Mouse (Mus musculus) liver, embryonic 13.5 days (tissue): ENCODE results near the gene Fgd3. TPM values are rescaled to one million over a fixed set of nuclear protein-coding genes. Genes with fewer than 3 reads are reported as not detected.

ENCODE experiments used
- ATAC-seq: fragments of 200-750 bp; cut with Nextera tagmentation; 2 replicates; pipeline ENCODE4 v1.8.0; 2017; ENCODE audit warnings: low read depth, mild to moderate bottlenecking, moderate number of reproducible peaks, moderate library complexity
- DNase-seq: peaks from one replicate; pipeline ENCODE4 v3.0.0; 2022
- H3K27ac ChIP-seq: fragments of 300-500 bp; sonication (generic); 2 replicates; pipeline ENCODE4 v1.5.1; 2015; ENCODE audit warnings: moderate library complexity, mild to moderate bottlenecking, inconsistent platforms
- H3K27me3 ChIP-seq: fragments of 300-500 bp; sonication (generic); 2 replicates; pipeline ENCODE4 v1.6.1; 2015; ENCODE audit warnings: mild to moderate bottlenecking, inconsistent platforms
- H3K36me3 ChIP-seq: fragments of 300-500 bp; sonication (generic); 2 replicates; pipeline ENCODE4 v1.6.1; 2015; ENCODE audit warnings: mild to moderate bottlenecking, inconsistent platforms
- H3K4me1 ChIP-seq: fragments of 300-500 bp; sonication (generic); replicated peaks from 2 replicates; pipeline ENCODE4 v1.6.1; 2015; ENCODE audit warnings: inconsistent platforms
- H3K4me2 ChIP-seq: fragments of 300-500 bp; sonication (generic); 2 replicates; pipeline ENCODE4 v1.6.1; 2015; ENCODE audit warnings: inconsistent platforms, mild to moderate bottlenecking, moderate library complexity
- H3K4me3 ChIP-seq: fragments of 300-500 bp; sonication (generic); replicated peaks from 2 replicates; pipeline ENCODE4 v1.5.1; 2015; ENCODE audit warnings: mild to moderate bottlenecking, inconsistent platforms
- H3K9ac ChIP-seq: fragments of 300-500 bp; sonication (generic); 2 replicates; pipeline ENCODE4 v1.6.1; 2015; ENCODE audit warnings: mild to moderate bottlenecking, inconsistent platforms
- H3K9me3 ChIP-seq: fragments of 300-500 bp; sonication (generic); replicated peaks from 2 replicates; pipeline ENCODE4 v1.6.1; 2016; ENCODE audit warnings: inconsistent platforms
- WGBS: fragments of 180-500 bp; shearing (Covaris S2); methylation state at CpG from one replicate; pipeline ENCODE4 v1.1.7; 2015; ENCODE audit not compliant: insufficient replicate concordance; 5-methylcytosine and 5-hydroxymethylcytosine counted together
- polyA plus RNA-seq: library from polyadenylated mRNA; unstranded; fragments of >200 nt; fragmentation: Nextera tagmentation; extraction: Ambion mirVana; gene quantifications from 2 replicates; pipeline ENCODE4 v1.2.1, GENCODE M21; 2015

The Fgd3 gene
- polyA plus RNA-seq, 1 experiment from 2014 or later, result 0.37 TPM

DNA sequence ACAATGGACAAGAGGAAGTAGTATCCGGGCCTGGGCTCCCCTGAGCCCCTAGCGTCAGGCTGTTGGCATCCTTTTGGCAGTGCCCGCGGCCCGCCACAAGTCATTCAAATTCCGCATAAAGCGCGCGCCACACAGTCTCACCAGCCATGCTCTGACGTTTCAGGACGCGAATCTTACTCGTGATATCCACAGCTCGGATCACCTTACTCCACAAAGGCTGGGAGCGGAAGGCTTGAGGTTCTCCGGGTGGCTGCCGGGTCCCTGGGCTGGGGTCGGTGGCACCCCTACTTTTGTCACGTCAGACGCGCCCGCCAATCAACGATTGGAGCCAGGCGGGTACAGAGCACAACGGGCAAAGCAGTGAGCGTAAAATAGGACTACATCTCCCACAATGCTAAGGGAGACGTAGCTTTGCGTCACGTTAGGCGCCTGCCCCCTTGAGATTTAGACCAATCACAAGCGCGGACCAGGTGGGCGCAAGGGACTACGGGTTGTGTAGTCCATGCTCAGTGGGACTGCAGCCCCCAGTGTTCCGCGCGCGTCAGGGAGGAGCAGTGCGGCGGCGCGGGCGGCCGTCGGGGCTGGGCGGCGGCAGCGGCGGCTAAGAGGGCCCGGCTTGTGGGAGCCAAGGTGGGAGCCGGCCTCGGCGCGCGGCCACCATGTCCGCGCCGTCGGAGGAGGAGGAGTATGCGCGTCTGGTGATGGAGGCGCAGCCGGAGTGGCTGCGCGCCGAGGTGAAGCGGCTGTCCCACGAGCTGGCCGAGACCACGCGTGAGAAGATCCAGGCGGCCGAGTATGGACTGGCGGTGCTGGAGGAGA lies 21.1 kb upstream of the Fgd3 start, which contains the start of gene Bicd2:
Gene Bicd2 (plus strand): TSS at position 574 of the 819 bp plus-strand sequence.
- Histone ChIP-seq H3K4me3 (peak within 1 kb of the TSS; percentile 89), H3K27ac (peak within 1 kb of the TSS; percentile 75), H3K4me1 (peaks cover 64% of the 10 kb centered on the region), H3K27me3 (no peaks in the 10 kb centered on the region), H3K9ac (peak within 1 kb of the TSS; percentile 96), H3K4me2 (peak within 1 kb of the TSS; percentile 96), H3K9me3 (no peaks in the 10 kb centered on the region), H3K36me3 (no peaks in the 10 kb centered on the region; the same call in 1 of the 2 replicates)
- peak; percentile 97 for ATAC-seq
- under 1% methylated on average over 74 of the region's 74 CpGs for WGBS
- DNase-seq, result peak; percentile 96

DNA sequence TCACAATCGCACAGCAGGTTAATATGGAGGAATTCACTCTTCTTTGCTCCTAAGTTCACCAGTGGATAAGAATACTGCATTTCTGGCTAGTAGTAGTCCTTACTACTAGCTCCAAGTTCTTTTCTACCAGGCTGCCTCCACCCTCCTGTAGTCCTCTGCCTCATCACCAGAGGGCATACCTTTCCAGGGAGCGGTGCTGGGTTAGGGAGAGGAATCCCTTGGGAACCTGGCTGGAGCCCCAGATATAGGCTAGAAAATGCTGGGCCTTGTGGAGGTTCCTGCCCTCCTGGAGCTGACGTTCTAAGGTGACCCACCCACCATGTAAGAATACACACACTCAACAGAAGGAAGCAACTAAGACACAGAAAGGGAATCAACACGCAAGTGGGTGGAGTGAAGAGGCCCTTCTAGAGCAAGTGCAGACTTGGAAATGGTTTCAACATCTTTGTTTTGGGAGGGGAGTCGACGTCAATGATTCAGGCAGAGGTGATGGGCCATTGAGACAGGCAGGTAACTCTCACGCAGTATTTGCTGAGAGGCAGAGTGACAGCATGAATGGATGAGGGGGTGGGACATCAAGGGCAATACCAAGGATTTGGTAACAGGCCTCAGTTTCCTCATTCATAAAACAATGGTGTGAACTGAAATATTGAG lies 18.9 kb upstream of the Fgd3 start:
- H3K4me2 ChIP-seq, result no peak overlapping the region
- no peak overlapping the region for H3K4me3 ChIP-seq
- H3K4me1 ChIP-seq, result peaks cover 42% of the 10 kb centered on the region
- DNase-seq (no peak), ATAC-seq (no peak)
- no peak overlapping the region for H3K27ac ChIP-seq
- H3K27me3 ChIP-seq, result no peaks in the 10 kb centered on the region
- 63% methylated on average over 7 of the region's 7 CpGs for WGBS
- H3K9me3 ChIP-seq, result no peaks in the 10 kb centered on the region
- H3K9ac ChIP-seq, result no peak overlapping the region
- H3K36me3 ChIP-seq, result no peaks in the 10 kb centered on the region

DNA sequence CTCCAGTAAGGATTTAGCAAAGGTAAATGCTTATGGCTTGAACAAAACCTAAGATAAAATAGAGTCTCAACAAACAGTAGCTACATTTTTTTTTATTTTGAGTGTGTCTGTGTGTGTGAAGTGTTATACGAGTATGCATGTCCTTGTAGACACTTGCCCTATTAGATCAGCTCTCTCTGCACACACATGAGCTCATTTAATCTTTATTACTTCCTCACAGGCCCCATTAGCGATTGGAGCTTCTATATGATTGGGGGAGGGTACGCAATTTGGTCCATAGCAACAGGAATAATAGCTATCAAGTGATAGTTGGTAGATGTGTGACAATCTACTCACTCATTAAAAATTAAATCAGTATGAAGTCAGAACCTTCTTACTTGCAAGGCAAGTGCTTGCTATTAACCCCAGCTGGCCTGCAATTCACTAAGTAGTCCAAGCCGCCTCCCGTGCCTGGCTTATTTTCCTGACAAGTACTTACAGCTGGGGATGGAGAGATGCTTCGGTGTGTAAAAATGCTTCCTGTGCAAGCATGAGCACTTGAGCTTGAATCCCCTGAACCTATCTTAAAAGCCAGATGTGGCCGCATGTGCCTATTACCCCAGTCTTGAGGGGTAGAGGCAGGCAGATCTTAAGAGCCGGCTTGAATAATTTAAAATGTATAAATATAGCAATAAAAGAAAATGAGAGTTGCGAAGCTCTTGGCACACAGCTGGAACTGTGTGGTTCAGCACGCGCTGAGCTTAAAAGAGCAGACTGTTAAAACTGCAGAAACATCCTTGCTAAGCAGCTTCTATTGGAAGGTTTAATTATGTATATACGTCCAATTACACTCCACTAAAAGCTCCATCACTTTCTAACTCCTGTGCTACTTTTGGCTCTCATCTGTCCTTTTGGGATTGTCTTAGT lies 15.2 kb upstream of the Fgd3 start:
- Histone ChIP-seq H3K4me2 (no peak overlapping the region), H3K4me3 (no peak overlapping the region), H3K27ac (no peak overlapping the region), H3K9me3 (no peaks in the 10 kb centered on the region), H3K36me3 (no peaks in the 10 kb centered on the region), H3K4me1 (peaks cover 26% of the 10 kb centered on the region), H3K9ac (no peak overlapping the region), H3K27me3 (no peaks in the 10 kb centered on the region)
- 78% methylated on average over 12 of the region's 12 CpGs for WGBS
- ATAC-seq (no peak), DNase-seq (no peak)

DNA sequence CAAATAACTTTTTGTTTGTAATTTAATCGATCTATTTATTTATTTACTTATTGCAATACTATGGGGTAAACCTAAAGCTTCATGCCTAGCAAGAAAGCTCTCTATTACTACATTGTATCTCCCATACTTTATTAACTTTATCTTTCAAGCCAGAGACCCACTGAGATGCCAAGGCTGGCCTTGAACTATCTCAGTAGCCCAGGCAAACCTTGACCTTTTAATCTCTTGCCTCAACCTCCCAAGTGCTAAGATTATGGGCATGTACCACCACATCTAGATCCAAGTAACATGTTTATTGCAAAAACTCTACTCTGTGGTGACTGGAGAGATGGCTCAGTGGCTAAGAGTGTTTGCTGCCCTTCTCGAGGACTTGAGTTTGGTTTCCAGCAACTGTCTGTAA lies 13.1 kb upstream of the Fgd3 start:
- no peak for DNase-seq
- Histone ChIP-seq H3K4me2 (no peak overlapping the region), H3K9ac (no peak overlapping the region), H3K9me3 (no peaks in the 10 kb centered on the region), H3K27me3 (no peaks in the 10 kb centered on the region), H3K27ac (no peak overlapping the region), H3K36me3 (no peaks in the 10 kb centered on the region), H3K4me1 (peaks cover 13% of the 10 kb centered on the region), H3K4me3 (no peak overlapping the region)
- ATAC-seq, result peak; percentile 48
- 52% methylated on average over 2 of the region's 2 CpGs for WGBS

DNA sequence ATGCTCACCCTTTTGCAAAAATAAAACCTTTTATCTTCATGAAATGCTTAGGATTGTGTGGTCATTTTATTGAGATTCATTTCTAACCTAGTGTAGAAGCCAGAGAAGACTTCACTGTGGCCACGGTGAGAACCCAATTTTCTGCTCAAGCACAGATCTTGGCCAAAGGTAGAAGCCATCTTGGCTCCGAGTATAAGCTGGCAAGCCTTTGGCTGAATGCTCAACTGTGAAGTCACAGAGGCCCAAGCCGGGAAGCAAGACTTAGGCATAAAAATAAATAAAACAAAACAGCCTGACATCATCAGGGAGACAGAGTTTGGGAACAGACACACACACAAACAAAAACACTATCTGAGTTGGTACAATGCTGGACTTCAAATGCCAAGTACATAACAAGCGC lies 8.0 kb upstream of the Fgd3 start:
- Histone ChIP-seq H3K4me2 (no peak overlapping the region), H3K9ac (no peak overlapping the region), H3K36me3 (no peaks in the 10 kb centered on the region), H3K9me3 (no peaks in the 10 kb centered on the region), H3K4me3 (no peak overlapping the region), H3K4me1 (peaks cover 6% of the 10 kb centered on the region), H3K27me3 (no peaks in the 10 kb centered on the region), H3K27ac (no peak overlapping the region)
- no peak for ATAC-seq
- WGBS, result 68% methylated on average over 4 of the region's 4 CpGs
- no peak for DNase-seq

DNA sequence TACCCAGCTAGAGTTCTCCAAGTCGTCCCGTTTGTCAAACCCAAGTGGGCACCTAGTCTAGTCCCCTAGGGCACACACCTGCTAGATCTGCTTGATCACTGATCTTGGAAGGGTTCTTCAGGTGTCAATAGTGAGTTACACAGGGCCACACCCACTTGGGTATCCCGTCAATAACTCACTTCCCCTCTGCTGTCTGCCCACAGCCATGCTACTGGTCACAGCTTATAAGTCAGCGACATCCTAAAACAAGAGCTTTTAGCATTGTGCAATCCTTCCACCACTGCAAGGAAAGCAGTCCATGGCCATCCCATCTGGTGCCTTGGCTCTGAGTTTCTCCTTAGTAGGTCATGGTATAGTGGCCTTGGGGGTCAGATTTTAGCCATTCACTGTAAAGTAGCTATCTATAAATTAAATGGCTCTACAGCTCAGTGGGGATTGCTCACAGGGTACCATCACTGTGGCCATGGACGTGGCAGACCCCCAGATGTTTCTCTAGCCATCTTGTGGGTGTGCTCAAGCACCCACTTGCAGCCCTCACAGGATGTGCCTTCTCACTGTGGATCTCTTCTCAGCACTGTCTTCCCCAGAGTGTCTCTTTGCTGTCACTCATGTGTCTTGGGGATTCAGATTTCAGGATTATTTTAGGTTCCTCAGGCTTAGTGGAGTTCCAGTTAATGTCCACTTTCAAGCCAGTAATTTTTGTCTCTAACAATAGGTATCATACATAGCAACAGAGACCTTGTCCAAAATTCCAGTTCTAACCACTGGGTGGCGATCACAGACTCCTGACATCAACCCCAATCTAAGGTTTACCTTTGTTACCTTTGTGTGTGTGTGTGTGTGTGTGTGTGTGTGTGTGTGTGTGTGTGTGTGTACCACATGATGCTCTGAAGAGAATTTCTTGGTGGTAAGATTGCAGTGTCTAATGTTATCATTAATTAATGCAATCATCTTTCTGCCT lies 6.4 kb upstream of the Fgd3 start:
- ATAC-seq (no peak), DNase-seq (no peak)
- Histone ChIP-seq H3K27ac (no peak overlapping the region), H3K4me3 (no peak overlapping the region), H3K4me2 (no peak overlapping the region), H3K4me1 (no peaks in the 10 kb centered on the region; the same call in 1 of the 2 replicates), H3K36me3 (no peaks in the 10 kb centered on the region), H3K9ac (no peak overlapping the region), H3K27me3 (no peaks in the 10 kb centered on the region), H3K9me3 (no peaks in the 10 kb centered on the region)
- 33% methylated on average over 6 of the region's 6 CpGs for WGBS

DNA sequence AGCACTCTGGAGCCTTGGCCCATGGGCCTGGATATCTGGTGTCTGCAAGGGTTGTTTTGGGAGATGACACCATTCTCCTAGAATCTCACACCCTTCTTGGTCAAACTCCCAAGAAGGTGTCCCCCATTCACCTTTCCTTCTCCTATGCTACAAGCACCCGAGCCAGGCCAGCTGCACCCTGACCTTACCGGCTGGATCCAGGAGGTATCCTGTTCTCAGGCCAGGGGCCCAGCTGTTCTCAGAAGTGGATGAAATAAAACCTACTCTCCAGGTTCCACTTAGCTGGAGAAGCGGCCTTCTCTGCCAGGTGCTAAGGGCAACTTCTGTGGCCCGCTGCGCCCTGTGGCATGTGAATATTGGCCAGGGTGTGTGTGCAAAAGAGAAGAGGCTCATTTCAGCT lies 4.8 kb upstream of the Fgd3 start:
- H3K4me3 ChIP-seq, result no peak overlapping the region
- H3K9me3 ChIP-seq, result no peaks in the 10 kb centered on the region
- H3K36me3 ChIP-seq, result no peaks in the 10 kb centered on the region
- H3K27me3 ChIP-seq, result no peaks in the 10 kb centered on the region
- no peak overlapping the region for H3K4me2 ChIP-seq
- no peaks in the 10 kb centered on the region; the same call in 1 of the 2 replicates for H3K4me1 ChIP-seq
- DNase-seq (no peak), ATAC-seq (no peak)
- WGBS, result 83% methylated on average over 5 of the region's 5 CpGs
- H3K27ac ChIP-seq, result no peak overlapping the region
- H3K9ac ChIP-seq, result no peak overlapping the region

DNA sequence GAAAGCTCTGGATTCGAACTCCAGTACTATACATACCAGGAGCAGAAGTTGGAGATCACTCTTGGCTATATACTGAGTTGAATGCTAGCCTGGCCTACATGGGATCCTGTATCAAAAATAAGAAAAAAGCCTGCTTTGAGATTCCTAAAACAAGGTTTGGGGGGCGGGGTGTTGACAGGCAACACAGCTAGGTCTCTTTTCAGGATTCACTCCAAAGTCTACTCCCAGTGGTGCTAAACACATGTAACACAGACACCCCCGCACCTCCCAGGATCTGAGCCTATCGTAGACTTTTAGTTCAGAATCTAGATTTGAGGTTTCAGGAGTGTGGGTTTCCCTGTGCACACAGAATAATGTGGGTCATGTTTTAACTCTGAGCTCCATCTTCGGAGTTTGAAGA lies 2.6 kb upstream of the Fgd3 start:
- ATAC-seq (no peak), DNase-seq (no peak)
- H3K9ac ChIP-seq, result no peak overlapping the region
- no peak overlapping the region for H3K4me3 ChIP-seq
- H3K36me3 ChIP-seq, result no peaks in the 10 kb centered on the region
- H3K4me2 ChIP-seq, result no peak overlapping the region
- WGBS, result 55% methylated on average over 5 of the region's 5 CpGs
- no peak overlapping the region for H3K27ac ChIP-seq
- no peaks in the 10 kb centered on the region for H3K27me3 ChIP-seq
- no peaks in the 10 kb centered on the region for H3K9me3 ChIP-seq
- H3K4me1 ChIP-seq, result no peaks in the 10 kb centered on the region; the same call in 1 of the 2 replicates

DNA sequence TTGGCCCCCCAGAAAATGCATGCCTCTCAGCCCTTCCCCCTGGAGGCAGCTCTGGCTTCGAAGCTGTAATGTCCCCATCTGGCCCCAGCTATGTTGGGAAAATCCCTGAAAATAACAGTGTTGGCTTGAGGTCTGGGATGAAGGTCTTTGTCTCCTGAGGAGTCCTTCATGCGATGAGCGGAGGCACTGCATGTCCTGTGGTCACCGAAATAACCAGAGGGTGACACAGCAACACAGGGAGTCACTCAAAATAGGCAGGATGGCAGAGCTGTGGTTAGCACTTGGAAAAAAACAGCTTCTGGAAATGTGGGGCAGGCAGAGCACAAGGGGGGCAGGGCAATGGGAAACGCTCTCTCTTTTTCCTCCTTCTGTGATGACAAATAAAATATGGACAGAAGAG lies 2.1 kb upstream of the Fgd3 start:
- Histone ChIP-seq H3K27me3 (no peaks in the 10 kb centered on the region), H3K27ac (no peak overlapping the region), H3K4me2 (no peak overlapping the region), H3K4me3 (no peak overlapping the region), H3K4me1 (no peaks in the 10 kb centered on the region; the same call in 1 of the 2 replicates), H3K9ac (no peak overlapping the region), H3K9me3 (no peaks in the 10 kb centered on the region), H3K36me3 (no peaks in the 10 kb centered on the region)
- DNase-seq (no peak), ATAC-seq (no peak)
- 29% methylated on average over 5 of the region's 5 CpGs for WGBS

DNA sequence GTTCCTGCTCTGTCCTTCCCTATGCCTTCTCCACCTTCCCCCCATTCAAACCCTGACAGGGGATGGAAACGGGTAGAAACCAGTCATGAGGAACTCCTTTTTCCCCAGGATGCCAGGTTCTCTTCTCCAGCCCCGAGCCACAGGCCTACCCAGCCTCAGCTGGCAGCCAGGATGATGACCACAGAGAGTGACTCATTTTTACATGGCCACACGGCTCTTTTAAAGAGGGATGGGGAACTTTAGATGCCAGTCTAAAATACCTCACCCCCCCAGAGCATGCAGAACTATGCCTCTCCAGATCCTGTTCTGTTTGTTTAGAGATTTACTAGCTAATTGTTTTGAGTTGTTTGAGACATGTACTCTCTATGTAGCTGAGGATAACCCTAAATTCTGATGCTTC lies 1.3 kb upstream of the Fgd3 start:
- H3K36me3 ChIP-seq, result no peaks in the 10 kb centered on the region
- H3K27me3 ChIP-seq, result no peaks in the 10 kb centered on the region
- 40% methylated on average over 3 of the region's 3 CpGs for WGBS
- H3K4me3 ChIP-seq, result no peak overlapping the region
- DNase-seq (no peak), ATAC-seq (no peak)
- H3K9me3 ChIP-seq, result no peaks in the 10 kb centered on the region
- H3K4me1 ChIP-seq, result no peaks in the 10 kb centered on the region; the same call in 1 of the 2 replicates
- no peak overlapping the region for H3K4me2 ChIP-seq
- H3K9ac ChIP-seq, result no peak overlapping the region
- H3K27ac ChIP-seq, result no peak overlapping the region
